Mouse (Mus musculus): Measurements from ENCODE around the gene Aven.

Gene Aven

GRCm38 (mm10) chr2:112490483-112491196, 2.1 kb upstream of the Aven start:
- no peak for DNase-seq (ENCODE audit: low spot score)

DNA sequence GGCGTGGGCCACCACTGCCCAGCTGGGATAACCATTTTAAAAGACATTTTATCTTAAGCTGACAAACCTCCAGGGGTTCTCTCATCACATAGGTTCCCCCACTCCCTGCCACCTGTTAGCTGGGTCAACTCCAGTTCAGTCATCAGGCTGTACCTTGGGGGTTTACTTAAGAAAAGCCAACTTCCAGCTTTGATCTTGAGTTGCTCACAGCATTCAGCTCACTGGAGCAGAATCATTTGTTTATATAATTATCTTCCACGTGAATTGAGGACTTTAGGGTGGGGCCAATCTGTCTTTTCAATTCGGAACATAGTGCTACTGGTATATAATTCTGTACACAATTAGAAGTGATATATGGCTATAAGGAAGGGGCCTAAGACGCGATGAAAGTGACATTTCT, 1.1 kb upstream of the Aven start:
- no peak for DNase-seq (ENCODE audit: low spot score)

DNA sequence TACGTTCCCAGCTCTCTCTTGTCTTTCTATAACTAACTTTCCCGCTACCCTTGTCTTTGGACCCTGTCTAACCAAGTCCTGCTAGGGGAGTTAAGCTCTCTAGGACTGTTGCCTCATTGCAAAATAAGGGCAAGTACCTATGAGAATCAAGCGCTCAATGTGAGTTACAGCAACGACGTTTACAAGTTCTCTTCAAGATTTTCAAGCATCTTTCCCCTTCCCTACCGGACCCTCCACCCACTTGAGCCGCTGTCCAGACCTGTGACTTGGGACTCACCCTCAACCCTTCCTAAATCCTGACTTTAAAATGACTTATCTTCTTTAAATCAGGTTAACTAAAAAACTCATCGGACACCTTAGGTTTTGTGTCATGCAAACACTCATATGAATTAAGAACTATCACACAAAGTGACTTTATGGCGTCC, 321 bp upstream of the Aven start:
- DNase-seq (ENCODE audit: low spot score): peak; percentile 23

- no peak for DNase-seq (ENCODE audit: low spot score)
Measured at GRCm38 (mm10) chr2:112493539-112494260, 936 bp downstream of the Aven start.

- DNase-seq (ENCODE audit: low spot score): no peak
Measured at GRCm38 (mm10) chr2:112497851-112498250, 5.1 kb downstream of the Aven start.

DNA sequence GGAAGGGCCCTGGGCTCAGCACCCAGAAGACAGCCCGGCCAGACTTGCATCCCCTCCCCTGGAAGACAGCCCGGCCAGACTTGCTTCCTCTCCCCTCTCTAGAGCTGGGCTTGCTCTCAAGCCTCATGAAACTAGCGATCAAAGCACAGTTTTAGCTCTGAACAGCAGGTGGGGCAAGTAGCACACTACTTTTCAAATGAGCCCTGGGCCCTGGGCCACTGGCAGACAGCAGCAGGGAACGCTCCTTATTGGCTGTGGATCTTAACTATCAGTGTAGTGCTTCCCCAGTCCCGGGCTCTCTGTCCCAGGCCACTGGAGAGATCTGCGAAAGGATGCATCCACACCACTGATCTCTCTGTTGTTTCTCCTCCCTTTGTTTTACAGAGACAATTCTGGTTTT, 8.4 kb downstream of the Aven start:
- DNase-seq (ENCODE audit: low spot score): peak; percentile 64

GRCm38 (mm10) chr2:112503978-112504377, 11.2 kb downstream of the Aven start:
- DNase-seq (ENCODE audit: low spot score): no peak

- no peak for DNase-seq (ENCODE audit: low spot score)
Measured at GRCm38 (mm10) chr2:112506841-112507435, 14.2 kb downstream of the Aven start.

- no peak for DNase-seq (ENCODE audit: low spot score)
Measured at GRCm38 (mm10) chr2:112507444-112507843, 14.7 kb downstream of the Aven start.

DNA sequence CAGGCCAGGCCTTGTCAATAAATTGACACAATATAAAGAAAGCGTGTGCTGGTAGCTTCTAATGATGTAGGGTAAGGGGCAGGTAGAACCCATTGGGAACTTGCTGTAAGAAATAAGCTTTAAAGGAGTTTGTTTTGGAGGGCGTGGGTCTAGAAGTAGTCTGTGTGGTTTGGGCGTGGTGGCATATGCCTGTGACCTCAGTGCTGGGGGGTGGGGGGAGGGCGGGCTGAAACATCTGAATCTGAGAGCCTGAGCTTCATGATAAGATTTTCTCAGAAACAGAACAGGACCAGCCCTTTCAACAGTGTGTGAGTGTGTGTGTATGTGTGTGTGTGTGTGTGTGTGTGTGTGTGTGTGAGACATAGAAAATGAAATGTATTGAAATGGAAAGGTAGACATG, 17.4 kb downstream of the Aven start:
- DNase-seq (ENCODE audit: low spot score): no peak

- DNase-seq (ENCODE audit: low spot score): no peak
Measured at GRCm38 (mm10) chr2:112513036-112513435, 20.3 kb downstream of the Aven start.

GRCm38 (mm10) chr2:112516728-112517127, 24.0 kb downstream of the Aven start:
- DNase-seq (ENCODE audit: low spot score): no peak

DNA sequence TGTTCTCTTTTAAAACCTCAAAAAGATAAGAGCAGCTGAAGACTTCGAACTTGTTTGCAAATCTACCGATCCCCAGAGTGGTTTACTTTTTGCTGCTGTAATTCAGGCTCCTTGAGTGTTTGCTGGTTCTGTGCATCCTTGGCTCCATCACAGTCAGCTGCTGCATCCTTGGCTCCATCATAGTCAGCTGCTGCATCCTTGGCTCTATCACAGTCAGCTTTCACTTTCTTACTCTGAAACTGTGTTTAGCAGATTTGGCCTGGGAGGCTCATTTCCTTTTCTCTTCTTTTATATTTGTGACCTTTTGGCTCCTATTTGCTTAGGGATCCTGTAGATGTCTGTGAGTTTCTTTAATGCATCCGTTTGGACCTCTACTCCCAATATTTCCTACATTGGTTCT, 24.5 kb downstream of the Aven start:
- no peak for DNase-seq (ENCODE audit: low spot score)

DNA sequence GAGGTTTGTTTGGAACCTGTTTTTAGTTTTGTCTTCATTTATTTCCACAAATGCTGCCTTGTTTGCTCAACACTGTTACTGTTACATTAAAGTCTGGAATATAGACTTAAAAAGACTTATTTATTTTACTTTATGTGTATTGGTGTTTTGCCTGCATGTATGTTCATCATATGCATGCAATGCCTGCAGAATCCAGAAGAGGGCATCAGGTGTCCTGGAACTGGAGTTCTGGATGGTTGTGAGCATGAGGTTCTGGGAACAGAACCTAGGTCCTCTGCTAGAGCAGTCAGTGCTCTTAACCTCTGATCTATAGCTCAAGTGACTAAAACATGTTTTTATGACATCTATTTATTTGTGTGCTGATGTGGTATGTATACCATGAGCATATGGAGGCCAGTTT, 25.8 kb downstream of the Aven start:
- DNase-seq (ENCODE audit: low spot score): no peak

DNA sequence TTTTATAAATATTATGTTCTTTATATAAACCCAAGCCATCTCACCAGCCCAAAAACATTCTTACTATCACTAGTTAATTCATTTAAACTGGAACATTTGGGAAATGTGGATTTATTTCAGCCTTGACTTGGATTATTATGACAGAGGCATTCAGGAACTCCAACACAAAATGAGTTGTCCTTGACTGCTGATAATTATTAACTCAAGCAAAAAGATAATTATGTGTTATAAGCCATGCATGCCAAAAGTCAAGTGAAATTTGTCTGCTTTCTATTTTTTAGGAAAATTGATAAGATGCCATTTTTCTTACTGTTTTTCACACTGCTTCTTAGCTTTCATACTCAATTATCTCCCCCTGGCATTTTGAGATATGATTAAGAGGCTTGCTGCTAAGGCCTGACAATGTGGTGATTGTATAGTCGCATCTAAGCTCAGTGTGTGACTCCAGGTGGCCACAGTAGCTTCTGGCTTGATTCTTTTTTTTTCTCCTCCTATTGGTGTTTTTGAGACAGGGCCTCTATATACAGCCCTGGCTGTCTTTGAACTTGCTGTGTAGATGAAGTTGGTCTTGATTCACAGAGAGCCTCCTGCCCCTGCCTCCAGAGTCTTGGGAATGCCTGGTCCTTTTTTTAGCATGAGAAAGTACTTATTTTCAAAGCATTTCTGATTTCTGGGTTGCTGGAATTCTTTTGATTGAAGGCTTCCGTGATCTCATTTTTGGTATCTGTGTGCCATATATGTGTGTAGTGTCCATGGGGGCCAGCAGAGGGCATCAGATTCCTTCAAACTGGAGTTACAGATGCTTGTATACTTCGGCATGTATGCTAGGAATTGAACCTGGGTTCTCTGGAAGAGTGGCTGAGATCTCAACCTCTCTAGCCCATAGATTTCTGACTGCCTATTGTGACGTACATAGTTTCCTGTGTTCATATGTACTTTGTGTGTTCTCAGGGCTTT, 28.0 kb downstream of the Aven start:
- no peak for DNase-seq (ENCODE audit: low spot score)

GRCm38 (mm10) chr2:112526933-112527332, 34.2 kb downstream of the Aven start:
- DNase-seq (ENCODE audit: low spot score): no peak

DNA sequence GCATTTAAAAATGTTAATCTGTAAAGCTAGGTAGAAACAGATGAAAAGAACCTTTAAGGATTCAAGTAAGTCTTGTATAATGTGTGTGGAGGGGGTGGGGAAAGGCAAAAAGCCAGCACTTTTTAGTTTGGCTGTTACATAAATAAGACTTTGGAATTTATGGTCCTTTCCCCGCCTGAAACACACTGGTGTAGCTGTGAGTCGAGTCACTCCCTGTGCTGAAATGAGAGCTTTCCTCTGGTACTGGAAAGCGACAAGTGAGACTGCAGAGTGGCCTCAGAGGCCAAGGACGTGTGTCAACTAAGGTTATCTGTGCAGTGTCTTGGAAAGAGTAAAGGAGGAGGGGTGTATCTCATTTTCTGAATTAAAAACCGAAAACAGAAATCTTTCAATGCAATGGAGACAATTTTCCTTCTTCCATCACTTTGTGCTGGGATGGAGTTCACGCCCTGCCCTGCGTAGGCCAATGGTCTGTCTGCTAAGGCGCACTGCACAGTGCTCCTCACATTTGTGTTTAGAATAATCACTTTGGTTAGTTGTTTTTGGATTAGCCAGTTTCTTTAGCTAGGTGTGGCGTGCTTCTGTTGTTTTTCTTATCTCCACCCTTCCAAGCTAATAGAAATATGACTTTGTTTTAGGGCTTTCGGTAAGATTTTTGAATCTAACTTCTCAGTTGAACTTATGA, 40.2 kb downstream of the Aven start:
- no peak for DNase-seq (ENCODE audit: low spot score)

- no peak for DNase-seq (ENCODE audit: low spot score)
Measured at GRCm38 (mm10) chr2:112534677-112535222, 42.0 kb downstream of the Aven start.

DNA sequence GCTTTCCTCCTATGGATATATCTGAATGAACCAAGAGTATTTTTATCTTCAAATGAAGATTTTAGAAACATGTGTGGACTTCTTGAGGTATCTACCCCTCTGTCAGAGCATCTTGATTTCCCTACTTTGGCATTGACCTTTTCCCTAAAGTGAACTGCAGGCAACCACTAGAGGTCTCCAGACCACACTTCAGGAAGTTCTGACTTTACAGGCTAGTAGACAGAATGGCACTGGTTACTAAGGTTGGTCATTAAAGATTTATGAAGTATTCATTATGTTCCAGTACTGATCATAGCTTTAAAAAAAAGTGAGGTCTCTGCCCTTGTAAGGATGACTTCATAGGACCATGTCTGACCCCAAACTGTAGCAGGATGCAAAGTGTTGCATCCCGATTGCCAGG, 46.0 kb downstream of the Aven start:
- no peak for DNase-seq (ENCODE audit: low spot score)

- DNase-seq (ENCODE audit: low spot score): no peak
Measured at GRCm38 (mm10) chr2:112541695-112542285, 49.0 kb downstream of the Aven start.

DNA sequence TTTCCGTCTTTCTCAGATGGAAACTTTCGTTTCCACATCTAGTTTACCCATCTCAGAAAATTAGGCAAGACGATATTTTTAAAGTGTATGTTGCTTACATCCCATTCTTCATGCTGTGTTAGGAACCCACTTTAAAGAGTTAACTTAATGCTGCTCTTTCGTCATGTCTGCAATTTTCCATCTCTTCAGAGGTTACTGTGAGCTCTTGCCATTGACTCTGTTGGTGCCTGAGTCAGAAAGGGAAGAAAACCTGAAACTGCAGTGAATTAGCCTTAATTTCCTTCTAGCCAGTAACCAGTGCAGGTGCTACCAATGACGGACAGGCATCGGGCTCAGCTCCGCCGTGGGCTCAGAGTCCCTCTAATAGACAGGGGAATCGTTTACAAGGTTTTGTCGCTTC, 63.8 kb downstream of the Aven start:
- DNase-seq (ENCODE audit: low spot score): no peak
